Mouse (Mus musculus): ENCODE results near the gene Krtap19-2. TPM values are rescaled to one million over a fixed set of nuclear protein-coding genes. Genes with fewer than 3 reads are reported as not detected.

The Krtap19-2 gene
- polyA plus RNA-seq, 1 experiment from 2014 or later = not detected

GRCm38 (mm10) chr16:88847363-88847762 lies 26.7 kb downstream of the Krtap19-2 start:
- Histone ChIP-seq H3K36me3 (ENCODE audit: control insufficient read depth, insufficient read depth, low read length) (no peaks in the 10 kb centered on the region), H3K4me3 (ENCODE audit: low read depth, low read length) (no peak overlapping the region)

GRCm38 (mm10) chr16:88826978-88827377 lies 47.1 kb downstream of the Krtap19-2 start:
- no peak overlapping the region for H3K4me2 ChIP-seq (ENCODE audit: low read length)
- 65% methylated on average over 3 of the region's 3 CpGs for WGBS
- no peak for DNase-seq (ENCODE audit: low spot score)

More at GRCm38 (mm10) chr16:88847363-88847762, 26.7 kb downstream of the Krtap19-2 start:
- H3K4me1 ChIP-seq (replicated peaks; ENCODE audit: control insufficient read depth, insufficient read depth, low read length) = no peaks in the 10 kb centered on the region
- no peaks in the 10 kb centered on the region for H3K9me3 ChIP-seq (ENCODE audit: control insufficient read depth, low read length)
- no peaks in the 10 kb centered on the region for H3K27me3 ChIP-seq (replicated peaks; ENCODE audit: control insufficient read depth, insufficient read depth, low read length)
- H3K4me2 ChIP-seq (ENCODE audit: low read length) = no peak overlapping the region
- H3K9ac ChIP-seq (ENCODE audit: low read length) = no peak overlapping the region
- WGBS = 95% methylated on average over 1 of the region's 1 CpGs
- DNase-seq (ENCODE audit: low spot score) = no peak
- ATAC-seq (replicated peaks; ENCODE audit: low FRiP score, low TSS enrichment, low read depth) = no peak
- no peak overlapping the region for H3K27ac ChIP-seq (ENCODE audit: low read depth)

GRCm38 (mm10) chr16:88826095-88826652 lies 47.9 kb downstream of the Krtap19-2 start, which contains the start of gene Krtap14:
Gene Krtap14 (minus strand): TSS chr16:88826145.
- DNase-seq (ENCODE audit: low spot score) (no peak), ATAC-seq (replicated peaks; ENCODE audit: low FRiP score, low TSS enrichment, low read depth) (no peak)
- no peak within 1 kb of the TSS for H3K4me2 ChIP-seq (ENCODE audit: low read length)
- H3K9ac ChIP-seq (ENCODE audit: low read length) = no peak within 1 kb of the TSS
- H3K27ac ChIP-seq (ENCODE audit: low read depth) = no peak within 1 kb of the TSS
- WGBS = 91% methylated on average over 9 of the region's 9 CpGs
- no peaks in the 10 kb centered on the region for H3K9me3 ChIP-seq (ENCODE audit: control insufficient read depth, low read length)
- H3K27me3 ChIP-seq (replicated peaks; ENCODE audit: control insufficient read depth, insufficient read depth, low read length) = no peaks in the 10 kb centered on the region
- H3K4me1 ChIP-seq (replicated peaks; ENCODE audit: control insufficient read depth, insufficient read depth, low read length) = no peaks in the 10 kb centered on the region
- no peaks in the 10 kb centered on the region for H3K36me3 ChIP-seq (ENCODE audit: control insufficient read depth, insufficient read depth, low read length)
- H3K4me3 ChIP-seq (ENCODE audit: low read depth, low read length) = no peak within 1 kb of the TSS

More at GRCm38 (mm10) chr16:88826978-88827377, 47.1 kb downstream of the Krtap19-2 start:
- Histone ChIP-seq H3K9ac (ENCODE audit: low read length) (no peak overlapping the region), H3K27ac (ENCODE audit: low read depth) (no peak overlapping the region), H3K27me3 (replicated peaks; ENCODE audit: control insufficient read depth, insufficient read depth, low read length) (no peaks in the 10 kb centered on the region), H3K36me3 (ENCODE audit: control insufficient read depth, insufficient read depth, low read length) (no peaks in the 10 kb centered on the region), H3K9me3 (ENCODE audit: control insufficient read depth, low read length) (no peaks in the 10 kb centered on the region), H3K4me3 (ENCODE audit: low read depth, low read length) (no peak overlapping the region), H3K4me1 (replicated peaks; ENCODE audit: control insufficient read depth, insufficient read depth, low read length) (no peaks in the 10 kb centered on the region)
- ATAC-seq (replicated peaks; ENCODE audit: low FRiP score, low TSS enrichment, low read depth) = no peak

- DNase-seq (ENCODE audit: low spot score) = no peak
- ATAC-seq (replicated peaks; ENCODE audit: low FRiP score, low TSS enrichment, low read depth) = no peak
- WGBS = 83% methylated on average over 3 of the region's 3 CpGs
- no peak overlapping the region for H3K9ac ChIP-seq (ENCODE audit: low read length)
- no peaks in the 10 kb centered on the region for H3K9me3 ChIP-seq (ENCODE audit: control insufficient read depth, low read length)
- H3K27ac ChIP-seq (ENCODE audit: low read depth) = no peak overlapping the region
- no peaks in the 10 kb centered on the region for H3K4me1 ChIP-seq (replicated peaks; ENCODE audit: control insufficient read depth, insufficient read depth, low read length)
- no peaks in the 10 kb centered on the region for H3K36me3 ChIP-seq (ENCODE audit: control insufficient read depth, insufficient read depth, low read length)
- H3K27me3 ChIP-seq (replicated peaks; ENCODE audit: control insufficient read depth, insufficient read depth, low read length) = no peaks in the 10 kb centered on the region
- no peak overlapping the region for H3K4me2 ChIP-seq (ENCODE audit: low read length)
- no peak overlapping the region for H3K4me3 ChIP-seq (ENCODE audit: low read depth, low read length)
Observed at GRCm38 (mm10) chr16:88823736-88824135, 50.3 kb downstream of the Krtap19-2 start.

Other genes starting within 250 kb of the Krtap19-2 start
- gene 2310079G19Rik, start 246.6 kb downstream of the Krtap19-2 start, polyA plus RNA-seq (2014; fragmentation: Nextera tagmentation; extraction: Ambion mirVana) = not detected in 2 replicates
- not detected in 2 replicates for gene Krtap26-1, start 226.5 kb downstream of the Krtap19-2 start, polyA plus RNA-seq (2014; fragmentation: Nextera tagmentation; extraction: Ambion mirVana)
- not detected in 2 replicates for gene Krtap27-1, start 202.6 kb downstream of the Krtap19-2 start, polyA plus RNA-seq (2014; fragmentation: Nextera tagmentation; extraction: Ambion mirVana)
- not detected in 2 replicates for gene 2310061N02Rik, start 166.3 kb downstream of the Krtap19-2 start, polyA plus RNA-seq (2014; fragmentation: Nextera tagmentation; extraction: Ambion mirVana)
- not detected in 2 replicates for gene Krtap13-1, start 145.4 kb downstream of the Krtap19-2 start, polyA plus RNA-seq (2014; fragmentation: Nextera tagmentation; extraction: Ambion mirVana)
- gene Krtap13, start 122.6 kb downstream of the Krtap19-2 start, polyA plus RNA-seq (2014; fragmentation: Nextera tagmentation; extraction: Ambion mirVana) = not detected in 2 replicates
- not detected in 2 replicates for gene 2310034C09Rik, start 115.4 kb downstream of the Krtap19-2 start, polyA plus RNA-seq (2014; fragmentation: Nextera tagmentation; extraction: Ambion mirVana)
- gene 2310057N15Rik, start 100.1 kb downstream of the Krtap19-2 start, polyA plus RNA-seq (2014; fragmentation: Nextera tagmentation; extraction: Ambion mirVana) = not detected in 2 replicates
- gene Gm5965, start 96.4 kb downstream of the Krtap19-2 start, polyA plus RNA-seq (2014; fragmentation: Nextera tagmentation; extraction: Ambion mirVana) = not detected in 2 replicates
- not detected in 2 replicates for gene Gm20741, start 62.0 kb downstream of the Krtap19-2 start, polyA plus RNA-seq (2014; fragmentation: Nextera tagmentation; extraction: Ambion mirVana)
- gene Krtap15, start 54.1 kb downstream of the Krtap19-2 start, polyA plus RNA-seq (2014; fragmentation: Nextera tagmentation; extraction: Ambion mirVana) = not detected in 2 replicates
- gene Krtap14, start 48.1 kb downstream of the Krtap19-2 start, polyA plus RNA-seq (2014; fragmentation: Nextera tagmentation; extraction: Ambion mirVana) = not detected in 2 replicates
- not detected in 2 replicates for gene Krtap19-1, start 4.9 kb downstream of the Krtap19-2 start, polyA plus RNA-seq (2014; fragmentation: Nextera tagmentation; extraction: Ambion mirVana)
- gene Krtap19-3, start 3.8 kb upstream of the Krtap19-2 start, polyA plus RNA-seq (2014; fragmentation: Nextera tagmentation; extraction: Ambion mirVana) = not detected in 2 replicates
- gene Krtap19-4, start 10.8 kb upstream of the Krtap19-2 start, polyA plus RNA-seq (2014; fragmentation: Nextera tagmentation; extraction: Ambion mirVana) = not detected in 2 replicates
- not detected in 2 replicates for gene Krtap19-5, start 22.2 kb upstream of the Krtap19-2 start, polyA plus RNA-seq (2014; fragmentation: Nextera tagmentation; extraction: Ambion mirVana)
- gene Krtap19-9b, start 58.0 kb upstream of the Krtap19-2 start, polyA plus RNA-seq (2014; fragmentation: Nextera tagmentation; extraction: Ambion mirVana) = not detected in 2 replicates
- not detected in 2 replicates for gene Krtap16-3, start 88.6 kb upstream of the Krtap19-2 start, polyA plus RNA-seq (2014; fragmentation: Nextera tagmentation; extraction: Ambion mirVana)
- gene Krtap22-2, start 136.5 kb upstream of the Krtap19-2 start, polyA plus RNA-seq (2014; fragmentation: Nextera tagmentation; extraction: Ambion mirVana) = not detected in 2 replicates
- gene Gm10229, start 141.0 kb upstream of the Krtap19-2 start, polyA plus RNA-seq (2014; fragmentation: Nextera tagmentation; extraction: Ambion mirVana) = not detected in 2 replicates
- not detected in 2 replicates for gene Krtap6-1, start 157.4 kb upstream of the Krtap19-2 start, polyA plus RNA-seq (2014; fragmentation: Nextera tagmentation; extraction: Ambion mirVana)
- not detected in 2 replicates for gene Gm10228, start 167.2 kb upstream of the Krtap19-2 start, polyA plus RNA-seq (2014; fragmentation: Nextera tagmentation; extraction: Ambion mirVana)
- gene Krtap6-5, start 173.6 kb upstream of the Krtap19-2 start, polyA plus RNA-seq (2014; fragmentation: Nextera tagmentation; extraction: Ambion mirVana) = not detected in 2 replicates
- not detected in 2 replicates for gene 1110025L11Rik, start 189.7 kb upstream of the Krtap19-2 start, polyA plus RNA-seq (2014; fragmentation: Nextera tagmentation; extraction: Ambion mirVana)
- not detected in 2 replicates for gene Krtap6-3, start 209.7 kb upstream of the Krtap19-2 start, polyA plus RNA-seq (2014; fragmentation: Nextera tagmentation; extraction: Ambion mirVana)